Mouse (Mus musculus) limb, embryonic 14.5 days (tissue): ENCODE measurements at regions not wholly inside any gene's neighbourhood (a gene's known extent, or its start where the extent isn't known, plus 50 kb on each side); places are given as distances from the start of the nearest gene placed in this dataset.
A peak's percentile ranks its signal among the peaks of the same experiment; 100 is the strongest.

Experiments
- ATAC-seq: fragments of 200-750 bp; cut with Nextera tagmentation; 2 replicates; pipeline ENCODE4 v1.8.0; 2017; ENCODE audit warnings: low read depth, moderate number of reproducible peaks, moderate TSS enrichment; ENCODE audit not compliant: low FRiP score
- DNase-seq: peaks from one replicate; pipeline ENCODE4 v3.0.0-alpha.2; 2015; ENCODE audit warnings: low spot score
- H3K27ac ChIP-seq: fragments of 300-500 bp; sonication (generic); replicated peaks from 2 replicates; pipeline ENCODE4 v1.5.1; 2014; ENCODE audit warnings: low read depth, mild to moderate bottlenecking, low read length, moderate library complexity, mixed read lengths
- H3K27me3 ChIP-seq: fragments of 300-500 bp; sonication (generic); 2 replicates; pipeline ENCODE4 v1.6.1; 2014; ENCODE audit warnings: low read length, mixed read lengths; ENCODE audit not compliant: control insufficient read depth, insufficient read depth
- H3K36me3 ChIP-seq: fragments of 300-500 bp; sonication (generic); 2 replicates; pipeline ENCODE4 v1.6.1; 2014; ENCODE audit warnings: mild to moderate bottlenecking, low read length, moderate library complexity, mixed read lengths; ENCODE audit not compliant: control insufficient read depth, insufficient read depth
- H3K4me1 ChIP-seq: fragments of 300-500 bp; sonication (generic); 2 replicates; pipeline ENCODE4 v1.6.1; 2014; ENCODE audit warnings: antibody characterized with exemption, low read length, mixed read lengths; ENCODE audit not compliant: control insufficient read depth, insufficient read depth
- H3K4me2 ChIP-seq: fragments of 300-500 bp; sonication (generic); replicated peaks from 2 replicates; pipeline ENCODE4 v1.6.1; 2014; ENCODE audit warnings: low read depth, mild to moderate bottlenecking, low read length, moderate library complexity; ENCODE audit not compliant: severe bottlenecking
- H3K4me3 ChIP-seq: fragments of 300-500 bp; sonication (generic); replicated peaks from 2 replicates; pipeline ENCODE4 v1.5.1; 2014; ENCODE audit warnings: low read length
- H3K9ac ChIP-seq: fragments of 300-500 bp; sonication (generic); 2 replicates; pipeline ENCODE4 v1.6.1; 2014; ENCODE audit warnings: mild to moderate bottlenecking, low read depth, low read length, moderate library complexity; ENCODE audit not compliant: severe bottlenecking
- H3K9me3 ChIP-seq: fragments of 300-500 bp; sonication (generic); 2 replicates; pipeline ENCODE4 v1.6.1; 2016; ENCODE audit warnings: low read length; ENCODE audit not compliant: control insufficient read depth
- POLR2A ChIP-seq: fragments of 200-500 bp; IDR thresholded peaks from 2 replicates; pipeline ENCODE4 v1.8.0; 2012; ENCODE audit warnings: inconsistent platforms, mild to moderate bottlenecking, moderate library complexity, borderline replicate concordance; ENCODE audit not compliant: insufficient read depth, insufficient read length; ENCODE audit errors: extremely low read depth
- WGBS: fragments of 180-500 bp; shearing (Covaris S2); extraction: QIAGEN DNeasy Blood & Tissue Kit; methylation state at CpG from one replicate; pipeline ENCODE4 v1.1.7; 2014; 5-methylcytosine and 5-hydroxymethylcytosine counted together

- no peaks in the 10 kb centered on the region for H3K27me3 ChIP-seq
- TF ChIP-seq POLR2A, result no peak
- peak overlapping the region; percentile 53 for H3K4me2 ChIP-seq
- peak overlapping the region; percentile 24 for H3K4me3 ChIP-seq
- DNase-seq, result peak; percentile 49
- ATAC-seq, result peak; percentile 72
- peak overlapping the region; percentile 51 for H3K9ac ChIP-seq
- WGBS, result 8% methylated on average over 14 of the region's 14 CpGs
- H3K36me3 ChIP-seq, result no peaks in the 10 kb centered on the region
- H3K4me1 ChIP-seq, result peaks cover 17% of the 10 kb centered on the region
- H3K27ac ChIP-seq, result no peak overlapping the region
- H3K9me3 ChIP-seq, result no peaks in the 10 kb centered on the region
These were observed 261.3 kb downstream of the Mycn start for GRCm38 (mm10) chr12:12680371-12680921.

DNA sequence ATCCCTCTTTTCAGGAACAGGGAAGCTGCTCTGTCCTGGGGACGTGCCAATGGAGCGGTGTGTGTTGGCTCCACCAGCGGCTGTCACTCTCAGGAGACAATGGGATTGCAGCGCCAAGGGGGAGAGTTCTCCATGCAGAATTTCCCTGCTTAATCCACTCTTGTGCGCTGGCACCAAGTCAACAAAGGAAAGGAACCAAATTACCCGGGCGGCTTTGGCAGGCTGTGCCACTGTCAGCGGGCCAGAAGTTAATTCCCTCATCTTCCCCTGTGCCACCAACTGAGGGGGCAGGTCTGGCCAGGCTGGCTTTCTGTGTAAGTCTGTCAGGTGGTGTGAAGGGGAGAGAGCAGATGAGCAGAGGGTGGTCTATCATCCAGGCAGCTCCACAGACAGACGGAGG, 265.0 kb downstream of the Mycn start:
- Histone ChIP-seq H3K4me3 (no peak overlapping the region), H3K27me3 (no peaks in the 10 kb centered on the region), H3K9me3 (no peaks in the 10 kb centered on the region), H3K9ac (no peak overlapping the region), H3K4me2 (no peak overlapping the region), H3K27ac (no peak overlapping the region), H3K36me3 (no peaks in the 10 kb centered on the region), H3K4me1 (peaks cover 3% of the 10 kb centered on the region; the same call in 1 of the 2 replicates)
- no peak for TF ChIP-seq POLR2A
- 72% methylated on average over 9 of the region's 9 CpGs for WGBS
- DNase-seq, result peak; percentile 59
- ATAC-seq, result no peak

- no peaks in the 10 kb centered on the region for H3K4me1 ChIP-seq
- TF ChIP-seq POLR2A, result no peak
- H3K9ac ChIP-seq, result no peak overlapping the region
- H3K27me3 ChIP-seq, result no peaks in the 10 kb centered on the region
- H3K4me2 ChIP-seq, result no peak overlapping the region
- H3K4me3 ChIP-seq, result no peak overlapping the region
- no peak overlapping the region for H3K27ac ChIP-seq
- no peaks in the 10 kb centered on the region for H3K9me3 ChIP-seq
- 70% methylated on average over 5 of the region's 5 CpGs for WGBS
- no peaks in the 10 kb centered on the region for H3K36me3 ChIP-seq
- ATAC-seq (peak; percentile 50; the same call in 1 of the 2 replicates), DNase-seq (no peak)
These were observed 271.8 kb downstream of the Mycn start for GRCm38 (mm10) chr12:12669931-12670330.

GRCm38 (mm10) chr12:12668919-12669318, 272.8 kb downstream of the Mycn start:
- no peak for TF ChIP-seq POLR2A
- WGBS, result 65% methylated on average over 4 of the region's 4 CpGs
- Histone ChIP-seq H3K4me2 (no peak overlapping the region), H3K27me3 (no peaks in the 10 kb centered on the region), H3K36me3 (no peaks in the 10 kb centered on the region), H3K4me3 (no peak overlapping the region), H3K27ac (no peak overlapping the region), H3K4me1 (no peaks in the 10 kb centered on the region), H3K9me3 (no peaks in the 10 kb centered on the region), H3K9ac (no peak overlapping the region)
- no peak for DNase-seq
- no peak for ATAC-seq

- TF ChIP-seq POLR2A, result no peak
- Histone ChIP-seq H3K36me3 (no peaks in the 10 kb centered on the region), H3K9me3 (no peaks in the 10 kb centered on the region), H3K27me3 (no peaks in the 10 kb centered on the region), H3K4me1 (no peaks in the 10 kb centered on the region), H3K4me2 (no peak overlapping the region), H3K27ac (no peak overlapping the region), H3K4me3 (no peak overlapping the region), H3K9ac (no peak overlapping the region)
- 35% methylated on average over 8 of the region's 8 CpGs for WGBS
- ATAC-seq (no peak), DNase-seq (no peak)
These were observed 286.1 kb downstream of the Mycn start for GRCm38 (mm10) chr12:12655611-12656010.

DNA sequence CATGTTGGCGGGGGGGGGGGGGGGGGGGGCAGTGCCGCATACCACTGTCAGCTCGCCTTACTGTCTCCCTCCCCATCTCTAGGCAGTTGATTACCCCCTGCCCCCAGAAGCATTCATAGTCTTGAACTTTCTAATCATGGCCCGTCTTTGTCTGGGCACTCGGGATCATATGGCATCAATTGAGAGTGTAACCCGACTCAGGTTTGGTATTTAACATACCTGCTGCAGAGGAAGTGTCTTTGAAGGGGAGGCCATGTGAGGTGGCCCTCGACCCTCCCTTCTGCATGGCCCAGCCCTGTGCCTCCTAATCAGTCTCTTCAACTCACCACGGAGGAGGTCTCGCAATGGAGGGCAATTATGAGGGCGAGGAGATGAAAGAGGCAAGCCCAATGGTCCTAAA, 286.5 kb downstream of the Mycn start:
- no peak for DNase-seq
- TF ChIP-seq POLR2A, result no peak
- Histone ChIP-seq H3K4me1 (no peaks in the 10 kb centered on the region), H3K9ac (no peak overlapping the region), H3K27me3 (no peaks in the 10 kb centered on the region), H3K36me3 (no peaks in the 10 kb centered on the region), H3K9me3 (no peaks in the 10 kb centered on the region), H3K4me2 (no peak overlapping the region), H3K4me3 (no peak overlapping the region), H3K27ac (no peak overlapping the region)
- no peak for ATAC-seq
- WGBS, result 14% methylated on average over 10 of the region's 10 CpGs
